Mouse (Mus musculus) liver, postnatal 0 days (tissue): ENCODE results near the gene Nop58. TPM values are rescaled to one million over a fixed set of nuclear protein-coding genes. Genes with fewer than 3 reads are reported as not detected.

Experiments
- ATAC-seq: fragments of 200-750 bp; cut with Nextera tagmentation; 2 replicates; pipeline ENCODE4 v1.8.0; 2017; ENCODE audit warnings: mild to moderate bottlenecking, moderate library complexity
- DNase-seq: peaks from one replicate; pipeline ENCODE4 v3.0.0-alpha.2; 2016
- H3K27ac ChIP-seq: fragments of 300-500 bp; sonication (generic); 2 replicates; pipeline ENCODE4 v1.5.1; 2014; ENCODE audit warnings: antibody characterized with exemption, moderate library complexity, mild to moderate bottlenecking, low read depth
- H3K27me3 ChIP-seq: fragments of 300-500 bp; sonication (generic); 2 replicates; pipeline ENCODE4 v1.6.1; 2014; ENCODE audit warnings: low read length, control low read depth, mixed read lengths; ENCODE audit not compliant: insufficient read depth
- H3K36me3 ChIP-seq: fragments of 300-500 bp; sonication (generic); replicated peaks from 2 replicates; pipeline ENCODE4 v1.6.1; 2014; ENCODE audit warnings: mild to moderate bottlenecking, control low read depth, low read length, moderate library complexity, mixed read lengths; ENCODE audit not compliant: insufficient read depth
- H3K4me1 ChIP-seq: fragments of 300-500 bp; sonication (generic); 2 replicates; pipeline ENCODE4 v1.6.1; 2014; ENCODE audit warnings: antibody characterized with exemption, mild to moderate bottlenecking, control low read depth; ENCODE audit not compliant: insufficient read depth
- H3K4me2 ChIP-seq: fragments of 300-500 bp; sonication (generic); 2 replicates; pipeline ENCODE4 v1.6.1; 2014; ENCODE audit warnings: low read depth, mild to moderate bottlenecking, low read length, moderate library complexity, mixed read lengths
- H3K4me3 ChIP-seq: fragments of 300-500 bp; sonication (generic); 2 replicates; pipeline ENCODE4 v1.5.1; 2014; ENCODE audit warnings: low read depth, low read length
- H3K9ac ChIP-seq: fragments of 300-500 bp; sonication (generic); replicated peaks from 2 replicates; pipeline ENCODE4 v1.6.1; 2014; ENCODE audit warnings: mild to moderate bottlenecking, moderate library complexity
- H3K9me3 ChIP-seq: fragments of 300-500 bp; sonication (generic); 2 replicates; pipeline ENCODE4 v1.6.1; 2016; ENCODE audit warnings: mild to moderate bottlenecking, control low read depth, low read length, mixed read lengths
- CTCF ChIP-seq: sonication (generic); IDR thresholded peaks from 2 replicates; pipeline ENCODE4 v1.5.1; 2016; ENCODE audit warnings: antibody characterized with exemption, low read depth
- EP300 ChIP-seq: IDR thresholded peaks from 2 replicates; pipeline ENCODE4 v1.6.1; 2016; ENCODE audit warnings: antibody characterized with exemption, low read depth, mild to moderate bottlenecking
- WGBS: fragments of 180-500 bp; shearing (Covaris S2); extraction: QIAGEN DNeasy Blood & Tissue Kit; methylation state at CpG from one replicate; pipeline ENCODE4 v1.1.7; 2014; ENCODE audit not compliant: insufficient replicate concordance; 5-methylcytosine and 5-hydroxymethylcytosine counted together
- polyA plus RNA-seq: library from polyadenylated mRNA; unstranded; fragments of >200 nt; fragmentation: Nextera tagmentation; extraction: Ambion mirVana; gene quantifications from 2 replicates; pipeline ENCODE4 v1.2.1, GENCODE M21; 2015

The Nop58 gene
- polyA plus RNA-seq, 1 experiment from 2014 or later: 81.8 TPM

GRCm38 (mm10) chr1:59762208-59762607 lies 77.4 kb downstream of the Nop58 start:
- Histone ChIP-seq H3K36me3 (no peaks in the 10 kb centered on the region), H3K9ac (peak overlapping the region; percentile 88), H3K27me3 (no peaks in the 10 kb centered on the region), H3K4me2 (peak overlapping the region; percentile 90), H3K27ac (no peak overlapping the region), H3K4me3 (peak overlapping the region; percentile 72), H3K9me3 (no peaks in the 10 kb centered on the region), H3K4me1 (peaks cover 12% of the 10 kb centered on the region)
- 15% methylated on average over 10 of the region's 10 CpGs for WGBS
- DNase-seq: no peak
- ATAC-seq: no peak
- no peak for TF ChIP-seq CTCF
- no peak for TF ChIP-seq EP300

- H3K9ac ChIP-seq: peak overlapping the region; percentile 88
- H3K27ac ChIP-seq: peak overlapping the region; percentile 91
- H3K9me3 ChIP-seq: no peaks in the 10 kb centered on the region
- peak overlapping the region; percentile 90 for H3K4me2 ChIP-seq
- DNase-seq: peak; percentile 58
- H3K4me3 ChIP-seq: peak overlapping the region; percentile 72
- under 1% methylated on average over 33 of the region's 44 CpGs for WGBS
- peaks cover 12% of the 10 kb centered on the region for H3K4me1 ChIP-seq
- peak; percentile 37 for ATAC-seq
- TF ChIP-seq EP300 (no peak), CTCF (no peak)
- no peaks in the 10 kb centered on the region for H3K27me3 ChIP-seq
- no peaks in the 10 kb centered on the region for H3K36me3 ChIP-seq
Measured at GRCm38 (mm10) chr1:59762651-59763163, 77.9 kb downstream of the Nop58 start.

- Histone ChIP-seq H3K9ac (peak within 1 kb of the TSS; percentile 88), H3K4me2 (peak within 1 kb of the TSS; percentile 90), H3K36me3 (no peaks in the 10 kb centered on the region), H3K4me1 (peaks cover 12% of the 10 kb centered on the region), H3K4me3 (peak within 1 kb of the TSS; percentile 72), H3K9me3 (no peaks in the 10 kb centered on the region), H3K27ac (peak within 1 kb of the TSS; percentile 91), H3K27me3 (no peaks in the 10 kb centered on the region)
- peak; percentile 37 for TF ChIP-seq CTCF
- no peak for TF ChIP-seq EP300
- WGBS: 1% methylated on average over 64 of the region's 75 CpGs
- peak; percentile 93 for DNase-seq
- ATAC-seq: peak; percentile 90
Measured at GRCm38 (mm10) chr1:59763164-59763768, 78.5 kb downstream of the Nop58 start, which contains the start of gene Bmpr2. Gene Bmpr2, plus strand, starts transcription at chr1:59763400.

- 0% methylated on average over 44 of the region's 55 CpGs for WGBS
- peak; percentile 65 for DNase-seq
- H3K27me3 ChIP-seq: no peaks in the 10 kb centered on the region
- TF ChIP-seq CTCF (no peak), EP300 (no peak)
- H3K4me2 ChIP-seq: peak overlapping the region; percentile 90
- H3K4me1 ChIP-seq: peaks cover 12% of the 10 kb centered on the region
- peak; percentile 57 for ATAC-seq
- H3K27ac ChIP-seq: peak overlapping the region; percentile 91
- H3K9me3 ChIP-seq: no peaks in the 10 kb centered on the region
- H3K9ac ChIP-seq: peak overlapping the region; percentile 88
- H3K36me3 ChIP-seq: no peaks in the 10 kb centered on the region
- H3K4me3 ChIP-seq: peak overlapping the region; percentile 72
Measured at GRCm38 (mm10) chr1:59763781-59764251, 79.0 kb downstream of the Nop58 start.

GRCm38 (mm10) chr1:59764407-59764971 lies 79.7 kb downstream of the Nop58 start:
- Histone ChIP-seq H3K4me3 (peak overlapping the region; percentile 72), H3K9ac (peak overlapping the region; percentile 88), H3K4me2 (peak overlapping the region; percentile 90), H3K9me3 (no peaks in the 10 kb centered on the region), H3K27ac (peak overlapping the region; percentile 91), H3K4me1 (peaks cover 12% of the 10 kb centered on the region), H3K36me3 (no peaks in the 10 kb centered on the region), H3K27me3 (no peaks in the 10 kb centered on the region)
- WGBS: under 1% methylated on average over 27 of the region's 27 CpGs
- TF ChIP-seq CTCF: no peak
- TF ChIP-seq EP300: no peak
- DNase-seq (peak; percentile 42), ATAC-seq (no peak; the same call in 1 of the 2 replicates)

- Histone ChIP-seq H3K27ac (no peak overlapping the region), H3K4me3 (peak overlapping the region; percentile 72), H3K9me3 (no peaks in the 10 kb centered on the region), H3K27me3 (no peaks in the 10 kb centered on the region), H3K9ac (no peak overlapping the region), H3K36me3 (no peaks in the 10 kb centered on the region), H3K4me2 (peak overlapping the region; percentile 90), H3K4me1 (peaks cover 12% of the 10 kb centered on the region)
- ATAC-seq (no peak), DNase-seq (no peak)
- 5% methylated on average over 4 of the region's 4 CpGs for WGBS
- TF ChIP-seq EP300 (no peak), CTCF (no peak)
Measured at GRCm38 (mm10) chr1:59765279-59765678, 80.5 kb downstream of the Nop58 start.
